Mouse (Mus musculus) midbrain, embryonic 10.5 days (tissue): ENCODE results near the gene Cyp26a1. TPM values are rescaled to one million over a fixed set of nuclear protein-coding genes. Genes with fewer than 3 reads are reported as not detected.
A peak's percentile ranks its signal among the peaks of the same experiment; 100 is the strongest.

ENCODE experiments used
- DNase-seq: peaks from one replicate; pipeline ENCODE4 v3.0.0-alpha.2; 2017; ENCODE audit warnings: low spot score
- H3K27ac ChIP-seq: fragments of 300-500 bp; sonication (generic); replicated peaks from 2 replicates; pipeline ENCODE4 v1.5.1; 2016; ENCODE audit warnings: mild to moderate bottlenecking
- H3K27me3 ChIP-seq: fragments of 300-500 bp; sonication (generic); 2 replicates; pipeline ENCODE4 v1.6.1; 2016; ENCODE audit warnings: low read depth, mild to moderate bottlenecking; ENCODE audit not compliant: poor library complexity, severe bottlenecking
- H3K36me3 ChIP-seq: fragments of 300-500 bp; sonication (generic); 2 replicates; pipeline ENCODE4 v1.6.1; 2016; ENCODE audit warnings: mild to moderate bottlenecking, moderate library complexity
- H3K4me1 ChIP-seq: fragments of 300-500 bp; sonication (generic); 2 replicates; pipeline ENCODE4 v1.6.1; 2016
- H3K4me3 ChIP-seq: fragments of 300-500 bp; sonication (generic); 2 replicates; pipeline ENCODE4 v1.5.1; 2016; ENCODE audit warnings: mild to moderate bottlenecking, moderate library complexity
- H3K9me3 ChIP-seq: fragments of 300-500 bp; sonication (generic); replicated peaks from 2 replicates; pipeline ENCODE4 v1.6.1; 2016; ENCODE audit warnings: mild to moderate bottlenecking
- WGBS: fragments of 180-500 bp; shearing (Covaris S2); methylation state at CpG from one replicate; pipeline ENCODE4 v1.1.7; 2016; 5-methylcytosine and 5-hydroxymethylcytosine counted together
- polyA plus RNA-seq: library from polyadenylated mRNA; unstranded; fragments of >200 nt; fragmentation: Nextera tagmentation; extraction: Ambion mirVana; gene quantifications from 2 replicates; pipeline ENCODE4 v1.2.1, GENCODE M21; 2016

Gene Cyp26a1
- polyA plus RNA-seq, 1 experiment from 2014 or later: 3.2 TPM

DNA sequence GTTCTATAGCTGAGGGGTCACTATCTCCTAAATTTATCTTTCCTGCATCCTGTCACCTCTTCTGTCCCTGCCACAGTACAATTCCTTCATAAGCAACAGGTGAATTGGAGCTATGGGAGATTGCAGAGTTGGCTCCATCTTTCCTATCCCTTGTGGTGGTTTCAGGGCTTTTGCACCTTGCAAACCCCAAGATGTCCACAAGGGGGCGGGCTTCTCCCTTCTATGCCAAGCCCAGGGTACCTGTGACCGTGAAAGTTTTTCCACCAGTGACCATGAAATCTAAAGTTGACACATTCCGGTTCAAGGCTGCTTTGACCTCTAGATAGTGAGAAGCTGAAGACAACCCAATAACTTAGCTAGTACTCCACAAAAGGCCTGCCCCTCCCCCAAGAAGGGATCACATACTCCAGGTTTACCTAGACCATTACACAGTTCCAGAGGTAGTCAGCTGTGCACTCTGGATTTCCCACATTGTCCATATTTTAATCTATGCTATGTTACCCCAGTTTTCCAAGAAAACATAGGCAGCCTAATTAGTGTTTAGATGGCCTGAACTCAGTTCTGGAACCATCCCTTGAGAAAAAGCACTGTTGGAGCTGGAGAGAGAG is 6.4 kb downstream of the Cyp26a1 start:
- peak; percentile 73 for DNase-seq
- Histone ChIP-seq H3K4me1 (peaks cover 4% of the 10 kb centered on the region), H3K36me3 (no peaks in the 10 kb centered on the region), H3K27me3 (peaks cover 86% of the 10 kb centered on the region), H3K27ac (no peak overlapping the region), H3K4me3 (no peak overlapping the region), H3K9me3 (no peaks in the 10 kb centered on the region)
- 19% methylated on average over 3 of the region's 3 CpGs for WGBS

GRCm38 (mm10) chr19:37705722-37706121 is 8.1 kb downstream of the Cyp26a1 start:
- WGBS: 92% methylated on average over 5 of the region's 5 CpGs

DNA sequence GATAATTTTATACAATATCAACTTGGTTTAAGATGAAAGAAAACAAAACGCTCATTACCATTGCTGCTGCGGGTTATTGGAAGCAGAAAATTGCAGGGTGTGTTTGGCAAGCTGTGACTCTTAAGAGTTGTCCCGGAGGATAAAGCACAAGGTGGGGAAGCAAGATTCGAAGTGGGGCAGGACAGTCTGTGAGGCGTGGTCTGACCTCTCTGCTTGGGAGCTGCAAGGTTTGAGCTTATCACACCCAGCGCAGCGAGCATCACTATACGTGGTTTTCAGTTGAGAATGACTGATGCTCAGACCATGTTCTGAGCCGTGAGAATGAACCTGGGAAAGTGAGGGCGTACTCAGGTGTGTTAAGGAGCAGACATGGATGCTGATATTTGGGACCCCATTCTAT is 17.1 kb downstream of the Cyp26a1 start:
- Histone ChIP-seq H3K27ac (no peak overlapping the region), H3K9me3 (no peaks in the 10 kb centered on the region), H3K4me3 (no peak overlapping the region), H3K27me3 (no peaks in the 10 kb centered on the region), H3K4me1 (no peaks in the 10 kb centered on the region), H3K36me3 (no peaks in the 10 kb centered on the region)
- WGBS: 78% methylated on average over 10 of the region's 10 CpGs
- DNase-seq: no peak

More at GRCm38 (mm10) chr19:37705722-37706121, 8.1 kb downstream of the Cyp26a1 start:
- H3K27me3 ChIP-seq: peaks cover 69% of the 10 kb centered on the region
- H3K27ac ChIP-seq: no peak overlapping the region
- no peak for DNase-seq
- no peak overlapping the region for H3K4me3 ChIP-seq
- no peaks in the 10 kb centered on the region for H3K4me1 ChIP-seq
- no peaks in the 10 kb centered on the region for H3K9me3 ChIP-seq
- no peaks in the 10 kb centered on the region for H3K36me3 ChIP-seq

GRCm38 (mm10) chr19:37715980-37716379 is 18.4 kb downstream of the Cyp26a1 start:
- 70% methylated on average over 1 of the region's 1 CpGs for WGBS
- Histone ChIP-seq H3K27me3 (no peaks in the 10 kb centered on the region), H3K36me3 (no peaks in the 10 kb centered on the region), H3K9me3 (no peaks in the 10 kb centered on the region), H3K4me1 (no peaks in the 10 kb centered on the region), H3K4me3 (no peak overlapping the region), H3K27ac (no peak overlapping the region)
- no peak for DNase-seq

GRCm38 (mm10) chr19:37716524-37717175 is 19.1 kb downstream of the Cyp26a1 start:
- no peak overlapping the region for H3K27ac ChIP-seq
- WGBS: 86% methylated on average over 12 of the region's 12 CpGs
- no peak for DNase-seq

DNA sequence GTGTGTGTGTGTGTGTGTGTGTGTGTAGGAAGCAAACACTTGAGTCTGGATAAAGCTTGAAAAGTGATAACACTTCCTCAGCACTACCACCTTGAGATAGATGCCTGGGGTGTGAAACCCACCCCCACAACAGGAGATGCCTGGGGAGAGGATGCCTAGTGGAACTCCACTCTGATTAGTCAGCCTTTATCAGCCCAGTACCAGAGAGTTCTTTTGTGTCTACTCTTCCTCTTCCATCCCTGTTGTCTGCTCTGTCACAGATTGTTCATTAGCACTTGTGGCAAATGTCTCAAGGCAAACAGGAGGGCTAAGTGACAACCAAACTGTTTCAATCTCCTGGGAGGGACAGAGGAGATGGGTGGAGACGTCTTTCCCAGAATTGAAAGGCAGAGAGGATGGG is 21.6 kb downstream of the Cyp26a1 start:
- Histone ChIP-seq H3K27ac (no peak overlapping the region), H3K36me3 (no peaks in the 10 kb centered on the region), H3K4me1 (no peaks in the 10 kb centered on the region), H3K4me3 (no peak overlapping the region), H3K27me3 (no peaks in the 10 kb centered on the region), H3K9me3 (no peaks in the 10 kb centered on the region)
- no peak for DNase-seq
- 56% methylated on average over 1 of the region's 1 CpGs for WGBS

More at GRCm38 (mm10) chr19:37716524-37717175, 19.1 kb downstream of the Cyp26a1 start:
- no peak overlapping the region for H3K4me3 ChIP-seq
- H3K9me3 ChIP-seq: no peaks in the 10 kb centered on the region
- H3K4me1 ChIP-seq: no peaks in the 10 kb centered on the region
- H3K27me3 ChIP-seq: no peaks in the 10 kb centered on the region
- H3K36me3 ChIP-seq: no peaks in the 10 kb centered on the region

- Histone ChIP-seq H3K27ac (no peak overlapping the region), H3K4me3 (no peak overlapping the region), H3K4me1 (no peaks in the 10 kb centered on the region), H3K27me3 (no peaks in the 10 kb centered on the region), H3K36me3 (no peaks in the 10 kb centered on the region), H3K9me3 (no peaks in the 10 kb centered on the region)
- WGBS: 96% methylated on average over 5 of the region's 5 CpGs
- no peak for DNase-seq
Measured at GRCm38 (mm10) chr19:37724591-37724990, 27.0 kb downstream of the Cyp26a1 start.

DNA sequence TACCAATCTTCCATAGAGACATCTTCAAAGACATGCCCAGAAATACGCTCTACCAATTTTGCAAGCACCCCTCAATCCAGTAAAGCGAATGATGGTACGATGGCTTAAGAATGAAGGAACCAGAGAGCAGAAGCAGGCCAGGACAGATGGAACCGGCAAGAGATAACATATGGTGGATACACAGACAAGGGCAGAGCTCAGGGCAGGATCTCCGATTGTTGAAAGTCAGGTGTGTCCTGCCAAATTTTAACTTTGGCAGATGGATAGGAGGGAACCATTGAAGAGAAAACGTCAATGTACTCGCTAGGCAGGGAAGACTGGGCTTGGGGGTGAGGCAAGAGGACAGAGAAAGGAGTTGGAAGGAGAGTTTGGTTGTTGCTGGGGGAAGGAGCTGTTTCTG is 29.0 kb downstream of the Cyp26a1 start:
- H3K36me3 ChIP-seq: no peaks in the 10 kb centered on the region
- no peaks in the 10 kb centered on the region for H3K4me1 ChIP-seq
- WGBS: 95% methylated on average over 7 of the region's 7 CpGs
- DNase-seq: no peak
- no peak overlapping the region for H3K27ac ChIP-seq
- H3K27me3 ChIP-seq: no peaks in the 10 kb centered on the region
- H3K9me3 ChIP-seq: 0 out of 2 replicates have a peak, but pooled peaks cover 3% of the 10 kb centered on the region
- H3K4me3 ChIP-seq: no peak overlapping the region

DNA sequence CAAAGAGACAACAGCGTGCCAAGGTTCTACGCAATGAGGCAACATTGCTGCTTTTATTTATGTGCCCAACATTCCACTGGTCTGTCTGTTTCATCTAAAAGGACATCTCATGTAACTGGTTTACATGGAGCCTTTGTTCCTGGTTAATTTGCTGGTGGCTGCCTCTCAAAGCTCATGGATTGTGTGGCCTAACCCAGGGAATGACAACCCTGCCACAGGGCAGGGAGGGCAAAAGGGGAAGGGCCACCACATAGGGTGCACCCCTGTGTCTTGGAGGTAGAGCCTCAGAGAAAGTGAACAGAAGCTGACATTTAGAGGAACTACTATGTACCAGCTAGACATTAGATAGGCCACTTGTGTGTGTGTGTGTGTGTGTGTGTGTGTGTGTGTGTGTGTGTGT is 29.8 kb downstream of the Cyp26a1 start:
- Histone ChIP-seq H3K4me3 (no peak overlapping the region), H3K27me3 (no peaks in the 10 kb centered on the region), H3K27ac (no peak overlapping the region), H3K9me3 (0 out of 2 replicates have a peak, but pooled peaks cover 3% of the 10 kb centered on the region), H3K4me1 (no peaks in the 10 kb centered on the region), H3K36me3 (no peaks in the 10 kb centered on the region)
- 98% methylated on average over 2 of the region's 2 CpGs for WGBS
- no peak for DNase-seq

DNA sequence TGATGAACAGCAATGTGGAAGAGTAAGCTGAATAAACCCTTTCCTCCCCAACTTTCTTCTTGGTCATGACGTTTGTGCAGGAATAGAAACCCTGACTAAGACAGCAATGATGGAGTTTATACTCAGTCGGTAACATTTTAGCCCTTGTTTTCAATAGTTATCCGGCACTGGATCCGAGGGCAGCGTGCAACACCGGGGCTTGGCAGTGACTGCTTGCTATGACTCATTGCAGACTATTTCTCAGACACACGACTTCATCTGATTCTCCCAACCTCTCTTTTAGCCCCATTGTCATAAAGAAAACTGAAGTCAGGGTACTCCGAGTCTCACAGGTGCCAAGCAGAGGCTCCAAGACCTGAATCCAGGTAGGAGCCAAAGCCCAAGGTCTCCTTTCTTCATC is 37.8 kb downstream of the Cyp26a1 start:
- WGBS: 89% methylated on average over 8 of the region's 8 CpGs
- no peak overlapping the region for H3K27ac ChIP-seq
- no peaks in the 10 kb centered on the region for H3K27me3 ChIP-seq
- H3K4me3 ChIP-seq: no peak overlapping the region
- H3K36me3 ChIP-seq: no peaks in the 10 kb centered on the region
- no peak for DNase-seq
- H3K9me3 ChIP-seq: 0 out of 2 replicates have a peak, but pooled peaks cover 3% of the 10 kb centered on the region
- no peaks in the 10 kb centered on the region for H3K4me1 ChIP-seq

GRCm38 (mm10) chr19:37738575-37738974 is 41.0 kb downstream of the Cyp26a1 start:
- no peaks in the 10 kb centered on the region for H3K9me3 ChIP-seq
- no peak overlapping the region for H3K27ac ChIP-seq
- H3K4me1 ChIP-seq: no peaks in the 10 kb centered on the region
- no peaks in the 10 kb centered on the region for H3K27me3 ChIP-seq
- DNase-seq: no peak
- WGBS: 90% methylated on average over 3 of the region's 3 CpGs
- H3K4me3 ChIP-seq: no peak overlapping the region
- H3K36me3 ChIP-seq: no peaks in the 10 kb centered on the region

DNA sequence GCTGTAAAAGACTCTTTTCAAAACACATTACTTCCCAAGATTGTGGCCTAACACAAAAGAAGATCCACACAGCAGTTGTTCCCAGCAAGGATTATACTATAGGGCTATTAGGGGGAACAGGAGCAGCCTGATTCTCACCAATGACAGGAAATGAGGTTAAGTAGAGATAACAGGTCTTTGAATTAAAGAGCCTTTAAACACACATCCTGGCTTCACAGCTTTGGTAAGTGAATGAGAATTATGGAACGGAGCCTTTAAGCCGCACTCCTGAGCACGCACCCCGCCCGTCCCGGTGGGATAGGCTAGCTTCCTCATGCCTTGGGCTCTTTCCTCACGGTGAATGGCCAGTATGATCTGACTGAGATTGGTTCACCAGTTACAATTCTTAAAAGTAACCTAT is 42.4 kb downstream of the Cyp26a1 start:
- Histone ChIP-seq H3K4me1 (no peaks in the 10 kb centered on the region), H3K9me3 (no peaks in the 10 kb centered on the region), H3K36me3 (no peaks in the 10 kb centered on the region), H3K27me3 (no peaks in the 10 kb centered on the region), H3K4me3 (no peak overlapping the region), H3K27ac (no peak overlapping the region)
- DNase-seq: no peak
- 77% methylated on average over 7 of the region's 7 CpGs for WGBS
